Comparison of ENCODE assay signal across 8 mouse cellular contexts in the genomic region with DNA sequence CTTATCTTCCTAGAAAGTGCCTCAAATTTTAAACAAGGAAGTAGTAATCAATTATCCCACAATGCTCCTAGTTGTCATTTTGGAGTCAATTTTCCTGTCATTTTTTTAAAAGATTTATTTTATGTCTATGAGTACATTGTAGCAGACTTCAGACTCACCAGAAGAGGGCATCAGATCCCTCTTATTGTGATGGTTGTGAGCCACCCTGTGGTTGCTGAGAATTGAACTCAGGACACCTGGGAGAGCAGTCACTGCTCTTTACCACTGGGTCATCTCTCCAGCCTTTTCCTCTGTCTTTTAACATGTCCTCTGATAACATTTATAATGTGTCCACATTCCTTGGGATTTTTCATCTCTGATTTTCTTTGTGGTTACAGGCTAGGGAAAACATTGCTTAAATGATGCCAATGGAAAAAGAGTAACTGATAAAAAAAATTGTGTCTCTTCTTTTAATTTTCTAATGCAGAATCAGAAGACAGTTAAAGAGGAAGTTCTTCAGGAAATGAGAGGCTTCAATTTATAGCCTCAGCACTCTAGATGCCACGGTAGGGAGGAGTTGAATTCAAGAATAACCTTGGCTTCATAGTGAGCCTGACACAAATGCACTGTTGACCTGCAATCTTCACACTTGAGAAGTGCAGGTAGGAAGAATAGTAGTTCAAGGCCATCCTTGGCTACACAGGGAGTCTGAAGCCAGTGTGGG. TPM values are rescaled to one million over a fixed set of nuclear protein-coding genes. Genes with fewer than 3 reads are reported as not detected.
DNase-seq lines count a peak whose midpoint lies in the region; ATAC-seq and TF ChIP-seq lines count a peak whose summit lies in the region.

No protein-coding gene starts in this region.

- WGBS in kidney, embryonic 15.5 days, result 71% methylated on average over 1 of the region's 1 CpGs
- 76% methylated on average over 1 of the region's 1 CpGs for WGBS in intestine, embryonic 16.5 days

- TF ChIP-seq POLR2A in MEL (IDR thresholded peaks at IDR 0.05; ENCODE audit: control insufficient read depth in 1 of 2, insufficient read depth in 1 of 2, low read depth in 1 of 2, low read length in 2 of 2, poor library complexity in 1 of 2), result no peak

- H3K27ac ChIP-seq in kidney, embryonic 15.5 days, result peak overlapping the region; percentile 92
- peak overlapping the region; percentile 92 for H3K27ac ChIP-seq in MEL (ENCODE audit: control insufficient read depth, low read depth, low read length)
- peak overlapping the region; percentile 84 for H3K27ac ChIP-seq in intestine, embryonic 16.5 days (ENCODE audit: low read length)

- peaks cover 25% of the 10 kb centered on the region for H3K79me2 ChIP-seq in MEL (ENCODE audit: control insufficient read depth, insufficient read depth, low read length, poor library complexity)

- 0 out of 2 replicates have a peak overlapping the region, but pooled peaks have one; percentile 24 for H3K9ac ChIP-seq in kidney, embryonic 15.5 days
- H3K9ac ChIP-seq in MEL (ENCODE audit: control insufficient read depth, low read depth, low read length, poor library complexity, severe bottlenecking), result peak overlapping the region; percentile 80
- H3K9ac ChIP-seq in intestine, embryonic 16.5 days (ENCODE audit: low read depth, low read length), result peak overlapping the region; percentile 60

- H3K36me3 ChIP-seq in kidney, embryonic 15.5 days, result peaks cover 4% of the 10 kb centered on the region; the same call in 1 of the 2 replicates
- peaks cover 0 to 26% of the 10 kb centered on the region in 2 experiments; a peak in 2 of 4 replicates for H3K36me3 ChIP-seq in MEL (ENCODE audit: control insufficient read depth in 1 of 2, insufficient read depth in 2 of 2, low read length in 2 of 2)
- H3K36me3 ChIP-seq in intestine, embryonic 16.5 days (ENCODE audit: control insufficient read depth, insufficient read depth, low read length), result peaks cover 3% of the 10 kb centered on the region; the same call in 1 of the 2 replicates
- H3K36me3 ChIP-seq in splenic B cell, adult 2 months (ENCODE audit: control insufficient read depth, insufficient read depth, low read length, poor library complexity, severe bottlenecking), result no peaks in the 10 kb centered on the region

- peak; percentile 57 for ATAC-seq in kidney, embryonic 15.5 days (replicated peaks; ENCODE audit: low FRiP score)
- peak; percentile 55 for ATAC-seq in erythroid progenitor cell, adult 5-6 weeks (replicated peaks; ENCODE audit: low FRiP score, poor library complexity, severe bottlenecking)
- peak; percentile 53 for ATAC-seq in intestine, embryonic 16.5 days

- H3K4me3 ChIP-seq in kidney, embryonic 15.5 days (replicated peaks), result peak overlapping the region; percentile 91
- peak overlapping the region; percentile 38 to 67 for H3K4me3 ChIP-seq in MEL (ENCODE audit: control insufficient read depth in 1 of 2, insufficient read depth in 1 of 2, low read depth in 2 of 2, low read length in 2 of 2)
- H3K4me3 ChIP-seq in intestine, embryonic 16.5 days (ENCODE audit: low read length), result peak overlapping the region; percentile 96

- no peak for DNase-seq in kidney, postnatal 4 days
- peak; percentile 86 for DNase-seq in MEL (ENCODE audit: low read depth, low spot score)
- DNase-seq in lung, postnatal 25 days (ENCODE audit: low spot score), result peak; percentile 35
- peak; percentile 87 for DNase-seq in splenic B cell, adult 2 months (ENCODE audit: low read depth, low spot score)
- DNase-seq in yolk sac, embryonic 10.5 days (ENCODE audit: low spot score), result no peak

- peak; percentile 46 to 85 (median 58) for TF ChIP-seq CTCF in MEL (IDR thresholded peaks at IDR 0.05 in 2 of 3, conservative IDR thresholded peaks at IDR 0.05 in 1 of 3; ENCODE audit: control insufficient read depth in 1 of 3, insufficient read depth in 1 of 3, low read depth in 2 of 3, low read length in 3 of 3, poor library complexity in 1 of 3, severe bottlenecking in 1 of 3)

- H3K27me3 ChIP-seq in kidney, embryonic 15.5 days, result no peaks in the 10 kb centered on the region
- H3K27me3 ChIP-seq in MEL (ENCODE audit: control insufficient read depth in 1 of 2, insufficient read depth in 2 of 2, low read length in 2 of 2), result no peaks in the 10 kb centered on the region
- no peaks in the 10 kb centered on the region for H3K27me3 ChIP-seq in intestine, embryonic 16.5 days (replicated peaks; ENCODE audit: control insufficient read depth, insufficient read depth, low read length)
- no peaks in the 10 kb centered on the region for H3K27me3 ChIP-seq in splenic B cell, adult 2 months (ENCODE audit: control insufficient read depth, insufficient read depth, low read length, poor library complexity, severe bottlenecking)

- peak overlapping the region; percentile 83 for H3K4me2 ChIP-seq in kidney, embryonic 15.5 days
- H3K4me2 ChIP-seq in intestine, embryonic 16.5 days (ENCODE audit: low read depth, low read length), result peak overlapping the region; percentile 75

- H3K4me1 ChIP-seq in kidney, embryonic 15.5 days, result peaks cover 16% of the 10 kb centered on the region
- peaks cover 2 to 26% of the 10 kb centered on the region in 2 experiments for H3K4me1 ChIP-seq in MEL (ENCODE audit: control insufficient read depth in 1 of 2, insufficient read depth in 2 of 2, low read length in 2 of 2)
- H3K4me1 ChIP-seq in intestine, embryonic 16.5 days (ENCODE audit: control insufficient read depth, insufficient read depth, low read length), result peaks cover 10% of the 10 kb centered on the region

- peak; percentile 45 to 54; a peak in 2 of 4 replicates for TF ChIP-seq EP300 in MEL (IDR thresholded peaks at IDR 0.05; ENCODE audit: low read depth in 1 of 2, low read length in 2 of 2)

- TF ChIP-seq RAD21 in MEL (IDR thresholded peaks at IDR 0.05; ENCODE audit: low read depth, low read length), result peak; percentile 65

- no peaks in the 10 kb centered on the region for H3K9me3 ChIP-seq in kidney, embryonic 15.5 days (replicated peaks)
- no peaks in the 10 kb centered on the region for H3K9me3 ChIP-seq in MEL (replicated peaks; ENCODE audit: insufficient read depth, low read length)
- no peaks in the 10 kb centered on the region for H3K9me3 ChIP-seq in intestine, embryonic 16.5 days (ENCODE audit: control insufficient read depth, low read length)

TF ChIP-seq in MEL, 35 proteins besides CTCF, POLR2A, EP300 and RAD21 (continues in another document):
- no peak for TF ChIP-seq USF1 (IDR thresholded peaks at IDR 0.05; ENCODE audit: low read depth, low read length)
- TF ChIP-seq HCFC1 (IDR thresholded peaks at IDR 0.05; ENCODE audit: low read depth, low read length), result no peak; the same call in 1 of the 2 replicates
- no peak for TF ChIP-seq TCF12 (IDR thresholded peaks at IDR 0.05; ENCODE audit: low read depth, low read length)
- TF ChIP-seq NRF1 (IDR thresholded peaks at IDR 0.05; ENCODE audit: insufficient read depth, low read depth, low read length, poor library complexity, severe bottlenecking), result no peak
- TF ChIP-seq MYB (IDR thresholded peaks at IDR 0.05; ENCODE audit: low read depth, low read length), result no peak
- no peak for TF ChIP-seq BHLHE40 (IDR thresholded peaks at IDR 0.05; ENCODE audit: borderline replicate concordance, low read depth, low read length)
- TF ChIP-seq ZNF384 (IDR thresholded peaks at IDR 0.05; ENCODE audit: low read depth, low read length), result peak; percentile 42; the same call in 1 of the 2 replicates
- no peak for TF ChIP-seq ZKSCAN1 (IDR thresholded peaks at IDR 0.05; ENCODE audit: low read depth, low read length)
- no peak; the same call in 1 of the 2 replicates for TF ChIP-seq MXI1 (IDR thresholded peaks at IDR 0.05; ENCODE audit: low read depth, low read length)
- no peak; the same call in 1 of the 2 replicates for TF ChIP-seq JUND (IDR thresholded peaks at IDR 0.05; ENCODE audit: low read depth, low read length)
- TF ChIP-seq GABPA (IDR thresholded peaks at IDR 0.05; ENCODE audit: low read depth, low read length), result no peak
- TF ChIP-seq MAFK (IDR thresholded peaks at IDR 0.05; ENCODE audit: borderline replicate concordance, low read depth, low read length), result no peak
- no peak for TF ChIP-seq UBTF (IDR thresholded peaks at IDR 0.05; ENCODE audit: borderline replicate concordance, insufficient read depth, low read depth, low read length)
- no peak for TF ChIP-seq ZMIZ1 (IDR thresholded peaks at IDR 0.05; ENCODE audit: low read depth, low read length)
- no peak for TF ChIP-seq GATA1 (IDR thresholded peaks at IDR 0.05; ENCODE audit: low read depth, low read length)
- peak; percentile 21 for TF ChIP-seq MAX (IDR thresholded peaks at IDR 0.05; ENCODE audit: low read length)
- peak; percentile 42; the same call in 1 of the 2 replicates for TF ChIP-seq SIN3A (IDR thresholded peaks at IDR 0.05; ENCODE audit: low read length)
- peak; percentile 7; the same call in 1 of the 2 replicates for TF ChIP-seq NELFE (IDR thresholded peaks at IDR 0.05; ENCODE audit: low read depth, low read length)
- TF ChIP-seq USF2 (IDR thresholded peaks at IDR 0.05; ENCODE audit: borderline replicate concordance in 1 of 2, insufficient read depth in 1 of 2, low read depth in 1 of 2, low read length in 2 of 2), result no peak
- no peak for TF ChIP-seq MEF2A (IDR thresholded peaks at IDR 0.05; ENCODE audit: extremely low read depth, insufficient replicate concordance, low read depth, low read length, poor library complexity, severe bottlenecking)
- TF ChIP-seq SMC3 (IDR thresholded peaks at IDR 0.05; ENCODE audit: low read depth, low read length), result peak; percentile 69

RNA-seq across cellular contexts. Expression of a gene that starts 0.7 kb away (rescaled TPM):
- 127 and 133 TPM in 2 replicates for polyA plus RNA-seq in kidney, embryonic 15.5 days (2015; fragmentation: Nextera tagmentation; extraction: Ambion mirVana)
- total RNA-seq in MEL (2012; rRNA removed), result 159 and 199 TPM in 2 replicates
- polyA plus RNA-seq in MEL (2012; ENCODE audit: insufficient read depth in 1 of 2, insufficient read length in 2 of 2, low read depth in 1 of 2, low replicate concordance in 2 of 2, missing spikeins in 1 of 2), result 100 to 1,000 TPM in 1 of 2 experiments, not detected in 1; 186 TPM
- 29.3 and 41.4 TPM in 2 replicates for total RNA-seq in erythroid progenitor cell, adult 5-6 weeks (2015; ENCODE audit: low replicate concordance)
- 15.9 and 30.9 TPM in 2 replicates for total RNA-seq in erythroid progenitor cell, adult 5-6 weeks (2017; ENCODE audit: low replicate concordance)
- 176 TPM in 2 replicates for polyA plus RNA-seq in intestine, embryonic 16.5 days (2015; fragmentation: Nextera tagmentation; extraction: Ambion mirVana)

RNA-seq across cellular contexts. Expression of a gene that starts 6.0 kb away (rescaled TPM):
- polyA plus RNA-seq in kidney, embryonic 15.5 days (2015; fragmentation: Nextera tagmentation; extraction: Ambion mirVana), result 0.25 and 0.37 TPM in 2 replicates
- total RNA-seq in MEL (2012; rRNA removed), result 0.27 and 0.69 TPM in 2 replicates
- polyA plus RNA-seq in MEL (2012; ENCODE audit: insufficient read depth in 1 of 2, insufficient read length in 2 of 2, low read depth in 1 of 2, low replicate concordance in 2 of 2, missing spikeins in 1 of 2), result 1 to 10 TPM in 1 of 2 experiments, not detected in 1; 1.6 TPM
- 2.5 TPM in 1 of 2 replicates, not detected in the other for total RNA-seq in erythroid progenitor cell, adult 5-6 weeks (2015; ENCODE audit: low replicate concordance)
- total RNA-seq in erythroid progenitor cell, adult 5-6 weeks (2017; ENCODE audit: low replicate concordance), result 3.8 and 4.0 TPM in 2 replicates
- polyA plus RNA-seq in intestine, embryonic 16.5 days (2015; fragmentation: Nextera tagmentation; extraction: Ambion mirVana), result 0.68 and 0.72 TPM in 2 replicates

Comparison
In these comparisons a context has a peak if more than half of its experiments do, and no peak if none do; other contexts are left out.
1. H3K9ac ChIP-seq: peak in every context shown above with its lines; median percentile 80 in MEL; 60 in intestine, embryonic 16.5 days; 24 in kidney, embryonic 15.5 days.
2. DNase-seq: peak in MEL (single experiment), lung, postnatal 25 days (single experiment) and splenic B cell, adult 2 months (single experiment); none in kidney, postnatal 4 days (0 of 2) and yolk sac, embryonic 10.5 days (single experiment).
3. Peak in every context shown above with its lines, with median percentiles within 50 percentile points of each other: ATAC-seq, H3K27ac ChIP-seq and H3K4me3 ChIP-seq.